Mouse (Mus musculus) forebrain, embryonic 15.5 days (tissue): Measurements from ENCODE around the gene Gspt1. TPM values are rescaled to one million over a fixed set of nuclear protein-coding genes. Genes with fewer than 3 reads are reported as not detected.
A peak's percentile ranks its signal among the peaks of the same experiment; 100 is the strongest.

Source experiments
- ATAC-seq: fragments of 200-750 bp; cut with Nextera tagmentation; replicated peaks from 2 replicates; pipeline ENCODE4 v1.8.0; 2017; ENCODE audit warnings: mild to moderate bottlenecking, moderate TSS enrichment, moderate library complexity
- H3K27ac ChIP-seq: fragments of 300-500 bp; sonication (generic); replicated peaks from 2 replicates; pipeline ENCODE4 v1.5.1; 2015; ENCODE audit warnings: mild to moderate bottlenecking, inconsistent platforms
- H3K27me3 ChIP-seq: fragments of 300-500 bp; sonication (generic); 2 replicates; pipeline ENCODE4 v1.6.1; 2015; ENCODE audit warnings: inconsistent platforms
- H3K36me3 ChIP-seq: fragments of 300-500 bp; sonication (generic); 2 replicates; pipeline ENCODE4 v1.6.1; 2015; ENCODE audit warnings: mild to moderate bottlenecking, inconsistent platforms
- H3K4me1 ChIP-seq: fragments of 300-500 bp; sonication (generic); 2 replicates; pipeline ENCODE4 v1.6.1; 2015; ENCODE audit warnings: inconsistent platforms
- H3K4me2 ChIP-seq: fragments of 300-500 bp; sonication (generic); replicated peaks from 2 replicates; pipeline ENCODE4 v1.6.1; 2015; ENCODE audit warnings: mild to moderate bottlenecking, inconsistent platforms
- H3K4me3 ChIP-seq: fragments of 300-500 bp; sonication (generic); 2 replicates; pipeline ENCODE4 v1.5.1; 2015; ENCODE audit warnings: mild to moderate bottlenecking, inconsistent platforms
- H3K9ac ChIP-seq: fragments of 300-500 bp; sonication (generic); replicated peaks from 2 replicates; pipeline ENCODE4 v1.6.1; 2015; ENCODE audit warnings: mild to moderate bottlenecking, inconsistent platforms
- H3K9me3 ChIP-seq: fragments of 300-500 bp; sonication (generic); 2 replicates; pipeline ENCODE4 v1.6.1; 2016; ENCODE audit warnings: inconsistent platforms
- WGBS: fragments of 180-500 bp; shearing (Covaris S2); methylation state at CpG from one replicate; pipeline ENCODE4 v1.1.7; 2015; ENCODE audit warnings: mixed read lengths; 5-methylcytosine and 5-hydroxymethylcytosine counted together
- polyA plus RNA-seq: library from polyadenylated mRNA; unstranded; fragments of >200 nt; fragmentation: Nextera tagmentation; extraction: Ambion mirVana; gene quantifications from 2 replicates; pipeline ENCODE4 v1.2.1, GENCODE M21; 2015

Gspt1 gene
- polyA plus RNA-seq, 1 experiment from 2014 or later: 60.7 TPM

GRCm38 (mm10) chr16:11269808-11270207 is 15.7 kb upstream of the Gspt1 start:
- H3K4me1 ChIP-seq: no peaks in the 10 kb centered on the region
- H3K27ac ChIP-seq: no peak overlapping the region
- H3K36me3 ChIP-seq: no peaks in the 10 kb centered on the region
- no peak for ATAC-seq
- no peaks in the 10 kb centered on the region for H3K9me3 ChIP-seq
- no peak overlapping the region for H3K4me2 ChIP-seq
- no peaks in the 10 kb centered on the region for H3K27me3 ChIP-seq
- WGBS: 47% methylated on average over 6 of the region's 6 CpGs
- no peak overlapping the region for H3K9ac ChIP-seq
- no peak overlapping the region for H3K4me3 ChIP-seq

GRCm38 (mm10) chr16:11266556-11266955 is 12.4 kb upstream of the Gspt1 start:
- H3K4me3 ChIP-seq: no peak overlapping the region
- no peak overlapping the region for H3K9ac ChIP-seq
- H3K27ac ChIP-seq: no peak overlapping the region
- no peaks in the 10 kb centered on the region for H3K27me3 ChIP-seq
- H3K9me3 ChIP-seq: no peaks in the 10 kb centered on the region
- no peak for ATAC-seq
- no peak overlapping the region for H3K4me2 ChIP-seq
- H3K36me3 ChIP-seq: no peaks in the 10 kb centered on the region
- WGBS: 82% methylated on average over 2 of the region's 2 CpGs
- no peaks in the 10 kb centered on the region for H3K4me1 ChIP-seq

GRCm38 (mm10) chr16:11263266-11263665 is 9.1 kb upstream of the Gspt1 start:
- Histone ChIP-seq H3K27ac (no peak overlapping the region), H3K9ac (no peak overlapping the region), H3K36me3 (no peaks in the 10 kb centered on the region), H3K4me2 (no peak overlapping the region), H3K9me3 (no peaks in the 10 kb centered on the region), H3K27me3 (no peaks in the 10 kb centered on the region), H3K4me3 (no peak overlapping the region), H3K4me1 (no peaks in the 10 kb centered on the region)
- no peak for ATAC-seq

- 19% methylated on average over 10 of the region's 10 CpGs for WGBS
- Histone ChIP-seq H3K4me1 (peaks cover 29% of the 10 kb centered on the region), H3K27me3 (no peaks in the 10 kb centered on the region), H3K9ac (peak overlapping the region; percentile 50), H3K4me3 (peak overlapping the region; percentile 98), H3K9me3 (no peaks in the 10 kb centered on the region), H3K4me2 (peak overlapping the region; percentile 40), H3K36me3 (no peaks in the 10 kb centered on the region), H3K27ac (peak overlapping the region; percentile 87)
- no peak for ATAC-seq
Measured at GRCm38 (mm10) chr16:11254723-11255164, 619 bp upstream of the Gspt1 start.

GRCm38 (mm10) chr16:11253065-11253831 is 877 bp downstream of the Gspt1 start:
- ATAC-seq: peak; percentile 7

GRCm38 (mm10) chr16:11247791-11248190 is 6.3 kb downstream of the Gspt1 start:
- H3K4me2 ChIP-seq: no peak overlapping the region
- WGBS: 83% methylated on average over 2 of the region's 2 CpGs

More at GRCm38 (mm10) chr16:11253065-11253831, 877 bp downstream of the Gspt1 start:
- no peaks in the 10 kb centered on the region for H3K27me3 ChIP-seq
- H3K9ac ChIP-seq: peak overlapping the region; percentile 90
- peak overlapping the region; percentile 93 for H3K4me2 ChIP-seq
- H3K4me1 ChIP-seq: peaks cover 29% of the 10 kb centered on the region
- under 1% methylated on average over 58 of the region's 58 CpGs for WGBS
- peak overlapping the region; percentile 98 for H3K4me3 ChIP-seq
- H3K27ac ChIP-seq: peak overlapping the region; percentile 90
- H3K9me3 ChIP-seq: no peaks in the 10 kb centered on the region
- no peaks in the 10 kb centered on the region for H3K36me3 ChIP-seq

GRCm38 (mm10) chr16:11245767-11246166 is 8.4 kb downstream of the Gspt1 start:
- WGBS: 89% methylated on average over 9 of the region's 9 CpGs
- no peak overlapping the region for H3K4me2 ChIP-seq
- no peak overlapping the region for H3K4me3 ChIP-seq
- ATAC-seq: no peak
- no peaks in the 10 kb centered on the region for H3K27me3 ChIP-seq
- H3K4me1 ChIP-seq: peaks cover 5% of the 10 kb centered on the region
- H3K27ac ChIP-seq: no peak overlapping the region
- H3K9me3 ChIP-seq: no peaks in the 10 kb centered on the region
- H3K36me3 ChIP-seq: no peaks in the 10 kb centered on the region
- H3K9ac ChIP-seq: no peak overlapping the region

More at GRCm38 (mm10) chr16:11247791-11248190, 6.3 kb downstream of the Gspt1 start:
- no peaks in the 10 kb centered on the region for H3K27me3 ChIP-seq
- ATAC-seq: no peak
- H3K27ac ChIP-seq: no peak overlapping the region
- H3K4me1 ChIP-seq: peaks cover 24% of the 10 kb centered on the region
- H3K9ac ChIP-seq: no peak overlapping the region
- H3K36me3 ChIP-seq: no peaks in the 10 kb centered on the region
- no peak overlapping the region for H3K4me3 ChIP-seq
- no peaks in the 10 kb centered on the region for H3K9me3 ChIP-seq

GRCm38 (mm10) chr16:11242401-11242800 is 11.7 kb downstream of the Gspt1 start:
- H3K9ac ChIP-seq: no peak overlapping the region
- H3K9me3 ChIP-seq: no peaks in the 10 kb centered on the region
- 94% methylated on average over 1 of the region's 1 CpGs for WGBS
- H3K27ac ChIP-seq: no peak overlapping the region
- ATAC-seq: no peak
- H3K36me3 ChIP-seq: peaks cover 10% of the 10 kb centered on the region
- H3K27me3 ChIP-seq: no peaks in the 10 kb centered on the region
- no peaks in the 10 kb centered on the region for H3K4me1 ChIP-seq
- H3K4me3 ChIP-seq: no peak overlapping the region
- no peak overlapping the region for H3K4me2 ChIP-seq

- Histone ChIP-seq H3K27ac (no peak overlapping the region), H3K4me1 (no peaks in the 10 kb centered on the region), H3K9ac (no peak overlapping the region), H3K36me3 (peaks cover 42% of the 10 kb centered on the region), H3K9me3 (no peaks in the 10 kb centered on the region), H3K4me2 (no peak overlapping the region), H3K27me3 (no peaks in the 10 kb centered on the region), H3K4me3 (no peak overlapping the region)
- no peak for ATAC-seq
- 87% methylated on average over 3 of the region's 3 CpGs for WGBS
Measured at GRCm38 (mm10) chr16:11217801-11218200, 36.3 kb downstream of the Gspt1 start.

GRCm38 (mm10) chr16:11203600-11204390 is 50.3 kb downstream of the Gspt1 start:
- no peaks in the 10 kb centered on the region for H3K27me3 ChIP-seq
- H3K36me3 ChIP-seq: peaks cover 30% of the 10 kb centered on the region
- no peaks in the 10 kb centered on the region for H3K9me3 ChIP-seq
- ATAC-seq: peak; percentile 60
- 9% methylated on average over 24 of the region's 24 CpGs for WGBS
- peak overlapping the region; percentile 86 for H3K4me2 ChIP-seq
- peak overlapping the region; percentile 59 for H3K9ac ChIP-seq
- peak overlapping the region; percentile 57 for H3K4me3 ChIP-seq
- peak overlapping the region; percentile 72 for H3K27ac ChIP-seq
- H3K4me1 ChIP-seq: peaks cover 31% of the 10 kb centered on the region

GRCm38 (mm10) chr16:11202571-11203554 is 51.3 kb downstream of the Gspt1 start, which contains the start of gene Rsl1d1:
Gene Rsl1d1 (minus strand): TSS chr16:11203331.
- peaks cover 38% of the 10 kb centered on the region for H3K36me3 ChIP-seq
- peak within 1 kb of the TSS; percentile 59 for H3K9ac ChIP-seq
- under 1% methylated on average over 68 of the region's 68 CpGs for WGBS
- H3K27me3 ChIP-seq: no peaks in the 10 kb centered on the region
- ATAC-seq: peak; percentile 99
- H3K4me1 ChIP-seq: peaks cover 31% of the 10 kb centered on the region
- peak within 1 kb of the TSS; percentile 72 for H3K27ac ChIP-seq
- peak within 1 kb of the TSS; percentile 57 for H3K4me3 ChIP-seq
- no peaks in the 10 kb centered on the region for H3K9me3 ChIP-seq
- peak within 1 kb of the TSS; percentile 94 for H3K4me2 ChIP-seq
